Mouse (Mus musculus) CD8-positive naive resting alpha-beta T cell, adult 2 months (primary cell): ENCODE results near the gene Emc4.

Experiments used
- DNase-seq, 2 experiments: peaks; one replicate each; pipeline ENCODE4 v3.0.0; 2022; ENCODE audit warnings: low read depth in 2 of 2, low spot score in 2 of 2

Gene Emc4

GRCm38 (mm10) chr2:112339736-112340135, 28.1 kb downstream of the Emc4 start:
- peak in 1 of 2 experiments; percentile 1 for DNase-seq

- no peak for DNase-seq
These were observed 30.6 kb downstream of the Emc4 start for GRCm38 (mm10) chr2:112337211-112337610.

DNA sequence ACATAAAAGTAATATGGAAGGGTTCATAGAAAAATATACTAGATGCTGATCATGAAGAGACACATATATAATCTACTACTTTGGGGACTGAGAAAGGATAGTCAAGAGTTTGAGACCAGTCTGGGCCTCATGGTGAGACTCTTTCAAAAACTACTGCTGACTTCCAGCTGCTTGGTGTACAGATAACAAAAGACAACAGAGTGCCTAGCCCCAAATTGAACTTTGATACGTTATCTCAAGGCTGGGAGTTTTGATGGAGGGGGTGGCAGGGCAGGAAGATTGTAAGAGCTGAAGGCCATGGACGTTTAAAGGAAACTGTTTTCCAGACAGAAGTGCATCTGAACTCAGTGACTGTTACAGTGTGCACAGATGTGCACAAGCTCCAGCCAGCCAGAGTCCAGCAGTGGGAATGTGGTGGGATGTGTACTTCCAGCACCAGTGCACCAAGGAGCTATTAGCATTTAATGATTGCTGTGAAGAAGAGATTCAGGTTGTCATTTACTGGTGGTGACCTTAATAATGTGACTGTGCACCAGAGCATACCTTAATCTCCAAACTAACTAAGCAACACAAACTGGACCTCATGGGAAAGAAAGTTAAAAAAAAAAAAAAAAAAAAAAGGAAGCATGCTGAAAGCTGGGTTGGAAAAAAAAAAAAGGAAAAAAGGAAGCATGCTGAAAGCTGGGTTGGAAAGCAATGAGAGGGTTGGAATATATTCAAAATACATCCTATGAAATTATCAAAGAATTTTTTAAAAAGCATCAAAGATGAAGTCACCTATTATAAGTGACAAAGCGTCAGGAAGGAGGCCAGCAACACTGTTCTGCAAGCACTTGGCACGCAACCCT, 35.6 kb downstream of the Emc4 start:
- DNase-seq, result no peak

- no peak for DNase-seq
These were observed 39.6 kb downstream of the Emc4 start for GRCm38 (mm10) chr2:112328069-112328777.

DNA sequence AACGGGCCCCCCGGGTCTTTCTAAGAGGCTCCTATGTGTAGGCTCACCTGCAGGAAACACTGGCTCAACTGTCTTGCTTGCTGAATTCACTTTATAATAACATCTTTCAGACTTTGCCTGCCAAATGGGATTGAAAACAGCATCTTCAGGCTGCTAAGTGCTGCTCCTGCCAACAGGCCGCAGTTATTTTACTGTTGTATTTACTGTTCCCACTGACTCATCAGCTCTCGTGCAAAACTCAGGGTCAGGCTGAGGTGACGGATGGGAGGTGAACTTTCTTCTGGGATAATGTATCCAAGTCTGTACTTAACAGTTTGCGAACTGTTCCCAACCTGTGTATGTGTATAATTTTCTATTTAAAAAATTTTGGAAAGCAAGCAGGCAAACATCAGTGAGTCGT, 48.9 kb downstream of the Emc4 start:
- DNase-seq, result no peak

- no peak for DNase-seq
These were observed 49.6 kb downstream of the Emc4 start for GRCm38 (mm10) chr2:112318227-112318626.

GRCm38 (mm10) chr2:112315638-112316037, 52.2 kb downstream of the Emc4 start:
- DNase-seq, result no peak
